Mouse (Mus musculus) lung, postnatal 0 days (tissue): ENCODE results near the gene Hist1h4h.
A peak's percentile ranks its signal among the peaks of the same experiment; 100 is the strongest.

Experiments used
- CTCF ChIP-seq: IDR thresholded peaks from 2 replicates; pipeline ENCODE4 v1.5.1; 2016; ENCODE audit warnings: antibody characterized with exemption, mild to moderate bottlenecking
- EP300 ChIP-seq: IDR thresholded peaks from 2 replicates; pipeline ENCODE4 v1.6.1; 2016; ENCODE audit warnings: antibody characterized with exemption, mild to moderate bottlenecking, control low read depth

DNA sequence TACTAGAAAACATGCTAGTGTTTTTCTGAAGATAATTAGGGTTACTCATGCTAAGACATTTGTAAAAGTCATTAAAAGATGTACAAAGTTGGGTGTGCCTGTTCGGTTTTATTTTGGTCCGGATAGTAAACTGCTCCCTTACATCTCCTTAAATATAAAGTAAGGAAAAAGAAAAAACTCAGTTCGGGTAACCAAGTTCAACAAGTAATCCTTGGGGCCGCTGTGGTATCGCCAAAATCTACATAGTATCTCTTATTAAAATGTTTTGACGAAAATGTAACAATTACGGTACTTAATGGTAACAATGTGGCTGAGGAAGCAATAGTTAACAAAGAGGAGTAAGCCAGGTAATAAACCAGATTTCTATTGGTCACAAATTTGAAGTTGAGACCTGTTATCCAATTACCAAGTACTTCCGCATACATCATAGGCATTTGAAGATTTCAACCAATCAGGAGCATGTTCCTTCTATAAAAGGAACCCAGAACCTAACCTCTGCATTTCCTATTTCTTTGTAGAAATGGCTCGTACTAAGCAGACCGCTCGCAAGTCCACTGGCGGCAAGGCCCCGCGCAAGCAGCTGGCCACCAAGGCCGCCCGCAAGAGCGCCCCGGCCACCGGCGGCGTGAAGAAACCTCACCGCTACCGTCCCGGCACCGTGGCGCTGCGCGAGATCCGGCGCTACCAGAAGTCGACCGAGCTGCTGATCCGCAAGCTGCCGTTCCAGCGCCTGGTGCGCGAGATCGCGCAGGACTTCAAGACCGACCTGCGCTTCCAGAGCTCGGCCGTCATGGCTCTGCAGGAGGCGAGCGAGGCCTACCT lies 13.3 kb downstream of the Hist1h4h start, which contains the start of gene Hist1h3f:
- TF ChIP-seq CTCF (no peak), EP300 (peak; percentile 46; the same call in 1 of the 2 replicates)
